Mouse (Mus musculus): ENCODE data around the gene Pdcd2.
"Not testable (repeated sequence)": the region's sequence is repeated elsewhere in the genome, so short reads cannot be mapped to it uniquely, and the experiment has no call there.

Gene Pdcd2

DNA sequence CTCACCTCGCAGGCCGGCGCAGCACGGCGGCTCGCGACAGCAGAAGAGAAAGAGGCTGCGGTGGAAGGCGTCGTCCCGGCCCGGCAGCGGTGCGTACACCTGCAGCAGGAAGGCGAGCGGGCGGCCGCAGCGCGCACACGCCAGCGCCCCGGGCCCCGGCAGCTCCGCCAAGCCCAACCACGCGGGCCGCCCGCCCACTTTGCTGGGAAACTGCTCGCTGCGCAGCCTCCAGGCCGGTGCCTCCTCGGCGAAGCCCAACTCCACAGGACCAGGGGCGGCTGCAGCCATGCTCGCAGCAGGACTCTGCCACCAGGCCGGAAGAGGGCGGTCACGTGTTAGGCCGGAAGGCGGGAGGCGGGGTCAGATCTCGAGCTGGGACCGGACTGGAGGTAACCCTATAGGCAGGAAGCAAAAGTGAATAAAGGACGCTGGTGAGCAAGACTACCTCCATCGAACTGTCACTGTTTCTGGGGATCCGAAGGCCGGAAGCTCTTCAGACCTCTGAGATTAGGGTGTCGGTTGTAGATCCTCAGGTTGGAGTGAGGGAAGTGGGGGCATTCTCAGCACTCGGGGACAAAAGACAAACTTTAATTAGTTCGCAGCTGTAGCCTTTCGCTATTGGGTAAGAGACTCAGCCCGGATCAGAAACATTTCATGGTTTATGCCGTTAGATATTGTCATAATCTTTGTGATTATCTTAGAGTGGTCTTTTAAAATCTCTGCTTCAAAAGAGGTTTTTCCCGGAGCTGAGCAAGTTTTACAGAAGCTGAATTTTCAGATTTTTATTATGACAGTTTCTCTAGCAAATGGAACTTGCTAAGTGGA is at the start of gene Pdcd2:
Gene Pdcd2, minus strand, starts transcription at position 316 of the 825 bp plus-strand sequence.
- DNase-seq (ENCODE audit: low spot score in 2 of 2) = peak; percentile 88 to 93

DNA sequence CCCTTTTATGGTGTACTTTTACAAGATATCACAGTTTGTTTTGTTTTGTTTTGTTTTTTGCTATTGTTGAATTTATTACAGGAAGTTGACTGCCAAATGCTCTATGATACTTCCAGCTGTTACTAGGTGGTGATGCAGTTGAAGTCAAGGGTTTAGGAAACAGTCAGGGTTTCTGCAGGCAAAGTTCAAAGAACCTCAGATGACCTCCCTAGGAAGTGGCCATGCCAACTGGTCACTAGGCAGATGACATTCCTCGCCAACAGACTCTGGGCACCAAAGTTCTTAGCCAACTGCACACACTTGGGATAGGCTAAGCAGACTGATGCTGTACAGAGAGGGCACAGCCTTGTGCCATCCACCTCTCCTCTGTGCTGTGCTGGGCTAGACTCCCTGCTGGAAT is 48.0 kb upstream of the Pdcd2 start:
- DNase-seq (ENCODE audit: low spot score in 2 of 2) = no peak

DNA sequence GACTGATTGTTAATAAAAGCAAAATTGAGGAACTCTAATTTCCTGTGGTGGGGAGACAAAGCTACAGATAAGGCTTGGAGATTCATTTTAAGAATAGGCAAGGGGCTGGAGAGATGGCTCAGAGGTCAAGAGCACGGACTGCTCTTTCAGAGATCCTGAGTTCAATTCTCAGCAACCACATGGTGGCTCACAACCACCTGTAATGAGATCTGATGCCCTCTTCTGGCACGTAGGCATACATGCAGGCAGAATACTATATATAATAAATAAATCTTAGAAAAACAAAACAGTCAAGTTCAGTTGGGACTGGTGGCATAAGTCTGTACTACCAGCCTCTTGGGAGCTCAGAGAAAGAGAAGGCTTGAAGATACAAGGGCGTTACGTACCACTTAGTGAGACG is 39.8 kb upstream of the Pdcd2 start:
- DNase-seq (ENCODE audit: low spot score in 2 of 2) = no peak

DNA sequence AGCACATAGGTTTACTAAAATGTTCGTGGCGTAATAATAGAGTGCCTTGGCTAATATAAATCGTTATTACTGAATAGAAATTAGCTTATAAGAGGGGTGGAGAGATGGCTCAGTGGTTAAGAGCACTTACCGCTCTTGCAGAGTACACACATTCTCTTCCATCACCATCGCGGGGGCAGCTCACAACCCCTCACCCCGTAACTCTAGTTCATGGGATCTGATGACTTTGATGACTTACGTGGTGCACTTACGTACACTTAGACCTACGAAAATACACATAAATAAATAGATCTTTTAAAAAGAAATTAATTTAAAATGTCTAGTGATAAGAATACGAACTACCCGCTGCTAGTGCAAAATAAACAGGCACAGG is 37.8 kb upstream of the Pdcd2 start:
- DNase-seq (ENCODE audit: low spot score in 2 of 2) = no peak

DNA sequence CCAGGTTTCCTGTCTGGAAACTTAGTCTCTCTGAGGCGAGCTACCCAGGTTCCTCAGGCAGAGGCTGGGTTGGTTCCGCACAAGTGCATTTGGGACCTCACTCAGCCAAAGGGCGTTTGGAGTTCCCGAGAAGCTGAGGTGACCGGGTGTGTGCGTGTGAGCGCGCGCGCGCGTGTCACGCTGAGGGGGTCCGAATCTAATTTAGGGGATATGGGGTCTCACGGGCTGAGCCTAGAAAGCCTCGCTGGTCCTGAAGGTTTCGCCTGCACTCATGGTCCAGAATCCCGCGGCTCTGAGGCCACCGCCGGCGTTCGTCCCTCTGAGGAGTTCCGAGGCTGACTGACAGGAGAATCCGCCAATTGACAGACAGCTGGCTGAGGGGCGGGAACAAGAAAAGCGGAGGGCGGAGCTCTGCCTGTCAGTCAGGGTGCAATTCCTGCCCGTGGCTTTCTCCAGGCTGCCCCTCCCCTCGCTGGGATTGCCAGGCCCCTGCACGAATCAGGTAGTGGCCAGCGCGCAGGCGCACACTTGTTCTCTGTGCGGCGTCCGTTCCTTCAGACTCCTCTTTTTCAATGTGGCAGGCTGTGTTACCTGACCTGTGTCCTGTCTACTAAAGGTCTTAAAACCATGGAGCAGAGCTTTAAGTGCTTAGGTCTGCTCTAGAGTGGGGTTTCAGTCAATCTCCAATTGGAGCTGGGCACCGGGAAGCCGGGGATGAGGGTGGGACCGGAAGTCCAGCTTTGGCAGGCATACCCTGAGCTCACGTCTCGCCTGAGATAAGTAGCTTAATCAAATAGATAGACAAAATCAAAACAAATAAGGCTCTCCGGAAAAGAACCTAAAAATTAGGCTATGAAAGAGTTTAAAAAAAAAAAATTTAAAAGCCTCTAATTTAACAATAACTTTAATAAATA is 37.2 kb upstream of the Pdcd2 start, which contains the start of gene Prdm9:
Gene Prdm9, minus strand, starts transcription at position 341 of the 914 bp plus-strand sequence.
- peak; percentile 99 for DNase-seq (ENCODE audit: low spot score in 2 of 2)

DNA sequence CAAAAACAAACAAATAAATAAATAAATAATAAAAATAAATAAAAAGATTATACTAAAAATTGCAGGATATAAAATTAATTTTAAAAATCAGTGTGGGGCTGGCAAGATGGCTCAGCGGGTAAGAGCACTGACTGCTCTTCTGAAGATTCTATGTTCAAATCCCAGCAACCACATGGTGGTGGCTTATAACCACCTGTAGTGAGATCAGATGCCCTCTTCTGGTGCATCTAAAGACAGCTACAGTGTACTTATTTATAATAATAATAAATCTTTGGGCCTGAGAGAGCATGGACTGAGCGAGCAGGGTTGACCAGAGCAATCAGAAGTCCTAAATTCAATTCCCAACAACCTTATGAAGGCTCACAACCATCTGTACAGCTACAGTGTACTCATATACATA is 32.8 kb upstream of the Pdcd2 start:
- no peak for DNase-seq (ENCODE audit: low spot score in 2 of 2)

DNA sequence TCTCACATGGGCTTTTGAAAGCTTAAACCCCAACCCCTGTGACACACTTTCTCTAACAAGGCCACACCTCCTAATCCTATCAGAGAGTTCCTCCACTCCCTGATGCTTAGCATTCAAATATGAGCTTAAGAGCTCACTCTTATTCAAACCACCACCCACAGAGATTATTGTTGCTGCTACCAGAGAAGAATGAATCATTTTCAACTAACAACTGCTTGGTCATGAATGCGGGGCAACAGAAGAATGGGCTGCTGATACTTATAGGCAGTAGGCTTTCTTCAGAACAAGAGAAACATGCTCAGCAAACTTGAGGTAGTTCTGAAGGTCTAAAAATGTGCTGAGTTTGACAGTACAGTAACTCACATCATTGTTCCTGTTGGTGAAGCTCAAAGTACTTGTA is 22.6 kb upstream of the Pdcd2 start:
- DNase-seq (ENCODE audit: low spot score in 2 of 2) = no peak

DNA sequence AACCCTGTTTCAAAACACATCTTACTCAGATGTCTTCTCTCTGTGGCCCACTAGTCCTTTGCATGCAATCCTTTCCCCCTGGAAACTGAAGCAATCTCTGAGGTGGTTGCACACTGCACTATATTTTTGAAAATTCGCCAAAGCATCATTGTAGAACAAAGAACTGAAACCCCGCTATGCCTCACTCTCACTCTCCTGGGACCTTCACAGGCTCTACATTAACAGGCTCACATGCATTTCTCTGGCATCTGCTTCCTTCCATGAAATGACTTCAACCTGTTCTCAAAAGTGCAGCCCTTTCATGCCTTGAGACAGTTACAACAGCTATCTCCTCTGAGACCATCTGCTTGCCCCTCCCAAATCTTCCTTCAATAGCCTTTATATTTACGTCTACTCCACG is 19.3 kb upstream of the Pdcd2 start:
- DNase-seq (ENCODE audit: low spot score in 2 of 2) = no peak

DNA sequence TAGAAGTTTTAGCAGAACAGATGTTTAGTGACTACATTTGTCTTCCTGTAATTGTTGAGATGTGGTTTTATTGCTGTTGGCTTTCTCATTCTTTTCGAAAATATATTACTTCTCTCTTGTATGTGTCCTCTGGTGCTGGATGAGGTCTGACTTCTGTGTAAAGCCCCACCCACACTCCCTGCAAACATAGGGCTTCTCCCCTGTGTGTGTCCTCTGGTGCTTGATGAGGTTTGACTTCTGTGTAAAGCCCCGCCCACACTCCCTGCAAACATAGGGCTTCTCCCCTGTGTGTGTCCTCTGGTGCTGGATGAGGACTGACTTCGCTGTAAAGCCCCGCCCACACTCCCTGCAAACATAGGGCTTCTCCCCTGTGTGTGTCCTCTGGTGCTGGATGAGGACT is 16.8 kb upstream of the Pdcd2 start:
- not testable (repeated sequence) for DNase-seq (ENCODE audit: low spot score in 2 of 2)

DNA sequence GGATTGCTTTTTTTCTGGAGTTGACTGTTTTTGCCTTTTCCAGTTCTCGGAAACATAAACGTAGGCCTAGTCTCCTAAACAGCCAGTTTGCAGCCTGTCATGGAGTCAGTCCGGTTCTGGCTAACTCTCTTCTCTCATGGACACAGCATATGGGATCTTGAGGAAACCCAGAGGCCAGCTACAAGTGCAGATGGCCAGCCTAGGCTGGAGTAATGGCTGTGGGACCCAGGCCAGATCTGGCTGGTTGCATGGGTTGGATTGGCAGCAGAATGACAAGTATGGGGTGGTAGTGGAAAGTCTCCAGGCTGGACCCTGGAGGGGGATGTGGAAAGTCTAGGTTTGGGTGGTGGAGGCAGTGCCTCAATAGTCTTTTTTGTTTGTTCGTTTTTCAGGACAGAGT is 13.2 kb upstream of the Pdcd2 start:
- no peak for DNase-seq (ENCODE audit: low spot score in 2 of 2)

DNA sequence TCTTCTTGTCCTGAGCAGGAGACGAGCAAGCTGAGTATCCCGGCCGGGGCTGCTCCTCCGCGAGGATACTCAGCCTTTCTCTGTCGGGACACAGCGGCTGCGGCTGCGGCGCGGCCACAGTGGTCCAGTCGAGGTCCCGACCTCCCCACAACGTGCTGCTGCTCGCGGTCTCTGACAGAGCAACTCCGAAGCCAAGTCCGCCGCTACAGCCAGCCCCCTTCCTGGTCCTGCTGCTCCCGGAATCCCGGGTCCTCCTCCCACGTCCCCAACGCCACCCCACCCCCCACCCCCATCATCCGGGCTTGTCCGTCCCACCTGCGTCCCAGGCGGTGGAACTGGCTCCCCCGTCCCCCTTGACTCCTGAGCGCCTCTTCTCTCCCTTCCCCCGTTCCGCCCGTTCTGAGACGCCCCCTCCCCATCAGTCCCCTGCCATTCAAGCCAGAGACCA is 9.4 kb upstream of the Pdcd2 start:
- DNase-seq (ENCODE audit: low spot score in 2 of 2) = no peak

DNA sequence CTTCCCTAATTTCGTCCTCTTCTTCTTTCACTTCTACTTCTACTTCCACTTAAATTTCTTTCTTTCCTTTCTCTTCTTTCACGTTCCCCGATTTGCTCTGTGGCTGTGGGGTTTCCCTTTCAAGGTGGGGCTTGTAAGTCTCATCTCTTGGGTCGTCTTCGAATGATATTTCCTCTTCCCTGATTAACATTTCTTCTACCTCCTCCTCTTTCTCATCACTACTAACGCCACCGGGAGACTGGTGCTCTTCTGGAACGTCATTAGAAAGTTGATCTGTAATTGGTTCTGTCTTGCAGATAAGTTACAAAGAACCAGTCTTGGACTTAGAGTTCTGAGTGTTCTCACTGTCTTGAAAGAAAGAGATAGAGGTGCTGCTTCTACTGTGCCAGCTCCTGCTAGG is 8.8 kb upstream of the Pdcd2 start:
- DNase-seq (ENCODE audit: low spot score in 2 of 2) = no peak

DNA sequence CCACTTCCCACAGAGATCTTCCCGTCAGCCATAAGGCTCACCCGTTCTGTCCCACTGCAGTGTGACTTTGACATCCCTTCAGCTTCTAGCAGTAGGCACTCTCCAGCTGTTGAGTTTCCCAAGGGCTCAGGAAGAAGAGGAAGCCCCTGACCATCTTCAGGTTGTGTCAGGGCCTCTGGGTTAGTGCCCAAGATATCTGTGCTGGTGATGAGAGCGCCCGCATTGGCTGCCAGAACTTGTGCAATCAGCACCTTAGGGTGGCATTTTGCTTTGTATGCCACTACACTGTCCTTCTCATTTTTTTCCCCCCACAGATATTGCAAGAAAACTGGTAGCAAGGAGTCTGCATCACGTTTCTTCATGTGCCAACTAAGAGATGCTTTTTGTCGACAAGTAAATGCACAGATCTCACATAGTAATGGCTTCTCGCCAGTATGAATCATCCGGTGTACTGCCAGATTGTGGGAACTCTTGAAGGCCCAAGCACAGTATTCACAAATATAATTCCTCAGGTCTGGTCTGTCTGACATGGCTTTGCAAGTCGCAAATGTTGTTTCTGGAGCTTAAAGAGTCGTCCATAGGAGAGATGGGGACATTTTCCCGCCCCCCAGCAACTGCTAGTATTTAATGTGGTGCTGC is 8.2 kb upstream of the Pdcd2 start:
- peak; percentile 44 to 59 for DNase-seq (ENCODE audit: low spot score in 2 of 2)

DNA sequence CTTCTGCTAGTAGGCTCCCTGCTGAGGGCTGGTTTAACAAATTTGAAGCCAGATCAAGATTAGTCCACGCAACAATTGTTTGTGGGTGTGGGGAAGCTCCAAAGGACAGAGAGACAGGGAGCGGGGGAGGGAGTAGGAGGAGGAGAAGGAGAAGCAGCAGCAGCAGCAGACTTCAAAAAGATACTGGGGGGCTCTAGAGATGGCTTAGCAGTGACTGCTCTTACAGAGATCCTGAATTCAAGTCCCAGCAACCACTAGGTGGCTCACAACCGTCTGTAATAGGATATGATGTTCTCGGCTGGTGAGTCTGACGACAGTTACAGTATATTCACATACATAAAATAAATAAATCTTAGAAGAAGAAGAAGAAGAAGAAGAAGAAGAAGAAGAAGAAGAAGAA is 3.0 kb upstream of the Pdcd2 start:
- peak; percentile 32 to 38 for DNase-seq (ENCODE audit: low spot score in 2 of 2)

DNA sequence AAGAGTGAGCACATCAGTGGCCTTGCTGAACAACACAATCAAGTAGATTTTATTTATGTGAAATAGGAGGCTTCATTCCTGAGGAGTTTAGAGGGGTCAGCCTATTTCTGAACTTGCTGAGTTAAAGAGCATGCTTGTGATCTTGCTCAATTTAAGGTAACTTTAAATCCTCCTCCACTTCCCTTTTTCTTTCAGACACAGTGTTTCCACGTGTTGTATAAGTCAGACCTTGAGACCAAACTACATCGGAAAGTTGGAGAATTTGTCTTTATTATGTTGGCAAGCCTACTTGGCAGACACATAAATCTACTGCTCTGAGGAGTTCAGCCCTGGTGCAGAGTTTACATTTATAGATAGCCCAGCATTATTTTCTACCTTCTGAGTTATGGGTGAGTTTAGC is 1.8 kb upstream of the Pdcd2 start:
- DNase-seq (ENCODE audit: low spot score in 2 of 2) = no peak

DNA sequence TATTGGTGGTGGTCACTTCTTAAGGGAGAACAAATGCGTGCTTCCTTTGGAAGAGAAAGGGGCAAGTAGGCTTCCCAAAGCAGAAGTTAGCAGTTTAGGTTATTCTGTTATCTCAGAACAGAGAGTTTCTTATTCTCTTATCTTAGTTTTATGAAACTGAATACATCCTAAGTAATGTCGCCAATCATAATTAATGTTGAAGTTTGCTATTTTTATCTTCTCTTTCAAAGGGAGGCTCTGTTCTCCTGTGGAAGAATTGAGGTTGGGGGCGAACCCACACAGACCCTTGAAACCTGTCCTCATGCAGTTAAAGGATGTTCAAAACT is 673 bp upstream of the Pdcd2 start:
- no peak for DNase-seq (ENCODE audit: low spot score in 2 of 2)

DNA sequence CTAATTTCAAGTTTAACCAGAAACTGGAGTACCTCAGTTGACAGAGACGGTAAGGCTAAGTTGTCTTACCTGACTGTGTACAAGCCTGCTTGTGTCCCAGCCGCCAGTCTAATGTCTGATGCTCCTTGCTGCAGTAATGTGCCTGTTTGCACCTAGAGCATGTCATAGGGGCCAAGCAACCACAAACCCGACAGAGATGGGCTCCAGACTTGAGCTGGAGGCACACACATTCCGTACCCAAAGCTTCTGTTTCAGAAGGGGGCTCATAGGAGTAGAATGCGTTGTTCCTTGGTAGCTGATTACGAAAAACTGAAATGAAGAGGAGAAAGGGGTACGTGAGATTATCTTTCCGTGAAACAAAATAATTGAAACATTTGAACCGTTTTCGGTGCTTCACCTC is 797 bp downstream of the Pdcd2 start:
- no peak for DNase-seq (ENCODE audit: low spot score in 2 of 2)

DNA sequence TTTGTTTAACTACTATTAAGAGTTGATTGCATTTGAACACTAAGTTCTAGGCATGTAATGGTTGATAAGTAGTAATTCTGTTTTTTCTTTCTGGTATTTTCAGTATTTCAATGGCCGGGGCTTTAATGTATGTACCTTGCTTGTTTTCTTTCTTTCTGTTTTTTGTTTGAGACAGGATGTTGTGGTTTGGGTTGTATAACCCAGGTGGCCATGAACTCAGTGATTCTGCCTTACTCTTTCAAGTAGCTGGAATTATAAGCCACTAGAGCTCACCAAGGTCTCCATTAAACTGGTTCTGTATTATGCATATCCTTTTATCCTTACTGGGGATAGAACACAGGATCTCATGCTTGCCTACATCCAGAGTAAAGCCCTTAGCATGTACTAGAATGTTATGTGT is 8.3 kb downstream of the Pdcd2 start:
- no peak for DNase-seq (ENCODE audit: low spot score in 2 of 2)

DNA sequence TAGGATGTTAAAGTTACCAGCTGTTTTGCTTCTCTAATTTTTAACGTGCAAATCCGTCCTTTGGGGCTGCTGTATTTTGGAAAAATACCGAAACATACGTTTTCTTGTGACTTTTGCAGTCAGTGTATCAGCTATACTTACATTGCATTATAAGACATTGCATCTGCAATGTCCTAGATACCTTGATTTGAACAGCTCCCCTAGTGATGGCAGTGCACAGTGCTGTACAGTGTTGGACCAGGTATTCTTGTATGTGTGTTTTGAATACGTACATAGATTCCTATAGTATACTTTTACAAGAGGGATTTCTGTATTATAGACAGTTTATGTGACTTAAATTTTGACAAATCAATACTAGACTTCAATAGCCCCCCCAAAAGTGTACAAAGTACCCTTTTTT is 8.9 kb downstream of the Pdcd2 start:
- DNase-seq (ENCODE audit: low spot score in 2 of 2) = no peak

DNA sequence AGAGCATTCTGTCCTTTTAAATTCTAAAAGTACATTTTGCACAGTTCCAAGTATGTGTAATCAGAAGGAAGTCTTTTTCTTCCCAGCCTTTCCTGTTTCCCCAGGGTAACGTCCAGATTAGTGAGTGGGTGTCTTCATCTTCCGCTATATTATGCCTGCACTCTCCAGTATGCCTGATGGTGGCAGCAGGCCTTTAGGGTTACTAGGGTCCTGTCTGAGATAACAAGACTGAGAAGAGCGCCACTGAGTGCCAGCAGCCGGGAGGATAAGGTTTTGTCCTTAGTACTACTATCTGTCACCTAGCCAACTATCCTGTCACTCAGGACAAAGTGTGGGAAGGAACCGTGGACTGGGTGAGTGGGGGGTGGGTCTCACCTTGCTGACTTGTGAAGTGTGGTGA is 9.3 kb downstream of the Pdcd2 start:
- DNase-seq (ENCODE audit: low spot score in 2 of 2) = no peak

DNA sequence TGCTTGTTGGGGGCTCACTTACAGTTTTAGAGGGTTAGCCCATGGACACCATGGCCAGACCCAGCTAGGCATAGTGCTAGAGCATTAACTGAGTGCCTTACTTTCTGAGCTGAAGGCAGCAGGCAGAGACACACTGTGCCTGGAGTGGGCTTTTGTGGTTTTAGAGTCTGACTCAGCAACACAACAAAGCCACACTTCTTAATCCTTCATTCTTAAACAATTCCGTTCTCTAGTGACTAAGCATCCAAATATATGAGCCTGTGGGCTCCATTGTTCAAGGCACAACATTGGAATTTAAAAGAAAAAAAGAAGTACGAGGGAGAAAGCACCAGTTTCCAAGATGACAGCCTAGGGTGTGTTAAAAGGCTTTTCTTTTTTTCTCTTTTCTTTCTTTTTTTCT is 16.4 kb downstream of the Pdcd2 start:
- DNase-seq (ENCODE audit: low spot score in 2 of 2) = no peak

DNA sequence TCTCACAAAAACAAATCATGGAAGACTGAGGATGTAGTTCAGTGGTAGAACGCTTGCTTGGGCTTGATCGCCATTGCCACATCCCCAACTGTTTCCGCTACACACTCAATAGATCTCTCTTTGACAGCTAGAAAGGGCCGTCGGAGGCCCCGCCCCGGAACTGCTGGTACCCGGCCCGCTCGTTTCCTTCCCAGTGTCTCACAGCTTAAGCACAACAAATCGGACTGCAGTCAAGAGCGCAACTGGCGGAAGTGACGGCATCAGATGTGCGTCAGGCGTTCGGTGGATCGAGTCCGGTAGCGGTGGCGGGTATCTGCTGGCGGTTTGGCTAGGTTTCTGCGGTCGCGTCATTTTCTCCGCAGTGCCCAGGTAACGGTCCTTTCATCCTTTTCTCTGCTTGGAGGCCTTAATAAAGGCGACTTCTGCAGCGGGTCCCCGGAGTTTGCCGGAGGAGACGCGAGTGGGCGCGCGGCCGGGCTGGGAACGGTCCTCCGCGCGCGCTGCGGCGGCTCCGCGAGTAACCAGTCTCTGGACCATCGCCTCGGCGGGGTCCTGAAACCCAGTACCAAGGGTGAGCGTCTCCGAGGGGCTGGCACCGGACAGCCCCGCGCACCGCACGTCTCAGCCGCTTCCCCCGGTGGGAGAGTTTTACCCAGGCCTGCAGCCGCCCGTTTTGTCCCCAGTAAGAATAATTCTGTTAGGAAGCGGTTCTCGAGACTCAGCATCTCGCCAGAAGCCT is 27.3 kb downstream of the Pdcd2 start, which contains the start of the genes Psmb1 and Tbp:
Gene Psmb1, minus strand, starts transcription at position 96 of the 739 bp plus-strand sequence.
Gene Tbp, plus strand, starts transcription at position 233 of the 739 bp plus-strand sequence.
- DNase-seq (ENCODE audit: low spot score in 2 of 2) = peak; percentile 98
